Mouse (Mus musculus): ENCODE results near the gene Myo18b.

The Myo18b gene

DNA sequence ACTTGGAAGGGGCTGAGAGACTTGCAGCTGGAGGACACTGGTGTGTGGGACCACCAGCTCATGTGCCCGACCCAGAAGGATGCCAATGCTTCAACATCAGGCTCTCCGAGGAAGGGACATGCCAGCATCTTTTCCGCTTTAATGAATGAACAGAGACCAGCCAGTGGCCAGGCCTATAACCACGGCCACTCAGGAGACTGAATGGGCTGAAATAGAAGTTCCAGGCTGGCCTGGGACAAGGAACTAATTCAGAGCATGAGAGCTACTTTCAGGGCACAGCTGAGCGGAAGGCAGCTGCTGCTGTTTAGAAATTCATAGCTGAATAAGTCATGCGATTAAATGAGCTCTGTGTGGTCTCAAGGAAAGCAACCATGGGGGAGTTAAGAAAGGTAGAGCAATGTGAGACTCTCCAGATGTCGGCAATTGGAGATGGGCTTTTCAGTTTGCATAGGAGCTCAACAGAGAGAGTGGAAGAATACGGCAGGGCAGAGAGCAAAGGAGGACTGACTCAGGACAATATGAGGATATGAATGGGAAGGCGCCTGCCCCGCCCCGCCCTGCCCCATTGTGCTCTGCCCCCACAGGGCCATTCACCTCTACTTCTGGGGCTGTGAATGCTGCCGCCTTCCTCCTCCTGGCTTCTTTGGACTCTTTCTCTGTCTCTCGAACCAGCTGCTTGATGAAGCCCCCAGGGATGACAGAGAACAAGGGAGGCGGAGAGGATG lies 18.6 kb downstream of the Myo18b start:
- peak; percentile 64 for DNase-seq (ENCODE audit: low read depth, low spot score)

DNA sequence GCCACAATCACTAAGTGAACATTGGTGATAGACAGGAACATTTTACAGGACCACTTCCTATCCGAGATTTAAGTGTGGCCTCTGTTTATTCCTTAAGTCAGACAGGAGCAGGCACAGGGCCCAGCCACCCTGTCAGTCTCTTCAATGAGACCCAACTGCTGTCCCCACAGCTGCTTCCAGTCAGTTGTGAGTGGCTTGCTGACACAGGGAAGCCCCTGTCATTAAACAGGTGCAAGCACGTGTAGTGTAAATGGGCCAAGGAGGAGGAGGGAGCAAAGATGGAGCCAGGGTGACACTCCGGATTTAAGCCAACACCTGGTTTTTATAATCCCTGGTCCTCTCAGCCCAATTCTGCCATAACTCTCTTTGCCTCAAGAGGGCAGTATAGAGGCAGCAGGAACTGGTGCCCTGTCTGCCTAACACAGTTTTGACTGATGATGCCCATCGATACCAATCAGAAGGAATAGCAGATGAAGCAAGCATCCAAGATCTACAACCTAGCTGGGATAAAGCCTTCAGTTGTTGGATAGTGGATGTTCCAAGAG lies 19.2 kb downstream of the Myo18b start:
- peak; percentile 75 for DNase-seq (ENCODE audit: low read depth, low spot score)

DNA sequence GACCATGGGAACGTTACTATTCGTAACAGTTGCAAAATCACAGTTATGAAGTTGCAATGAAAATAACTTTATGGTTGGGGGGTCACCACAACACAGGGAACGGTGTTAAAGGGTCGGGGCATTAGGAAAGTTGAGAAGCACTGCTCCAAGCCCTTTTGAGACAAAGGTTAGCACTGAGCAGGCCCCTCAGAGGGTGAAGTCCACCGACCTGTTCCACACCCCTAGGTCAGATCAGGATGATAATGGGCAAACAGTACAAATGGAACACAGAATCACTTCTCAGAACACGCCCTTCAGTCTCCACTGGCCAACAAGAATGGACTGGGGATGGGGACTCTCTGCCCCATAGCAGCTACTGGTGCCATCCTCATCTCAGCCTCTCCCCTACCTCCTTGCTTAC lies 23.2 kb downstream of the Myo18b start:
- DNase-seq (ENCODE audit: low read depth, low spot score): no peak

DNA sequence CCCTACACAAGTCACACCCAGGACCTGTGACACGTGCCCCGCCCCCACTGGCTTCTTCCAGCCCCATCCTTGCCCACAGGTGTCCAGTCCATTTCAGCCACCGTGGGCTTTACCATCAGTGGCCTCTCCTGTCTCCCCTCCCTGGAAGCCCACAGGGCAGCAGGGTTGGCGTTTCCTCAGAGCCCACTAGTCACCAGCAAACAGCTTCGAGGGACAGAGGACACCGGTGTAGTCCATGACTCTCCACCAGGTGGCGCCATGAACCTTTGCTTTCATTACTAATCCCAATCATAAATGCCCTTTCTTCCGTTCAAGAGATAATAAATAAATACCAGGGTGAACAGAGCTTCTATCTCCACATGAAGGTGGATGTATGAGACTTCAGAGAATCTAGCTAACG lies 25.4 kb downstream of the Myo18b start:
- peak; percentile 84 for DNase-seq (ENCODE audit: low read depth, low spot score)

DNA sequence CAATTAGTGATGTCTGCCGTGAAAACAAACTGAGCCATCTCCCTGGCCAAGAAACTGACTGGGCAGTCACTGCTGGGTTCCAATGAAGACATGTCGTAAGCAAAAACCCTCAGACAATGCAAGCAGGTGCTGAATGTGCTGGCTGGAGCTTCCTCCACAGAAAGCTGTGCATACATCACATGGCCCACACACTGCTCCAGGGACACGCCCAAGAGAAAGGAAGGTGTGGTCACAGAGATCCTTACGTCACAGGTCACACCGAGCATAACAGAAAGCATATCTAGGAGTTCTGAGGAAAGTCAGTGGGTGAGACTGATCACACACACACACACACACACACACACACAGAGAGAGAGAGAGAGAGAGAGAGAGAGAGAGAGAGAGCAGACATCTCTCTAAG lies 27.5 kb downstream of the Myo18b start:
- DNase-seq (ENCODE audit: low read depth, low spot score): no peak

DNA sequence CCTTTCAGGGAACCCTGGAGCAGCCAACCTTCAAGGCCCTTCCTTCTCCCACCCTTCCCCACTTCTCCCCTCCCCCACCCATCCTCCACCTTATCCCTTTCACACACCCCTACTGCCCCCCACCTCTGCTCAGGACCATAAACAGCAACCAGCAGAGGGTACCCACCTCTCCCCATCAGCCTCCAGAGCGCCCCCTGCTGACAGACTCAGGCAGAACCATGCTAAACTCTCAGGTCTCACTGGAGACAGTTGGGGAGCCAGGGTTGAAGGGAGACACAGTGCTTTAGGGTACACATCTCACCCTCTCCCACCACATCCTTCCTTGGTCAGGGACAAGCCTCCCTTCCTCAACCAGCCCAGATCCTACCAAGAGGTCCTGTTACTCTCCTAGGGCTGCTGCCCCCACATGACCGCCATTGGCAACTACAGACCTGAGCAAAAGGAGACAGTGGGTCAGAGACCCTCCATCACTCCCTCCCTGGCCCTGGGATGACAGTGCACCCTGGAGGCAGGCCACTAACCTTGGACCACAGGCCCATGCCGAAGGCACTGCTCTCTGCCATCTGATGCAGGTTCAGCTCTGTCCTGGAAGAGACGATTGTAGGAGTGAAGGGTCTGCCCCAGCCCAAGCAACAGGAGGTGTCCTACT lies 31.3 kb downstream of the Myo18b start:
- peak; percentile 49 for DNase-seq (ENCODE audit: low read depth, low spot score)

DNA sequence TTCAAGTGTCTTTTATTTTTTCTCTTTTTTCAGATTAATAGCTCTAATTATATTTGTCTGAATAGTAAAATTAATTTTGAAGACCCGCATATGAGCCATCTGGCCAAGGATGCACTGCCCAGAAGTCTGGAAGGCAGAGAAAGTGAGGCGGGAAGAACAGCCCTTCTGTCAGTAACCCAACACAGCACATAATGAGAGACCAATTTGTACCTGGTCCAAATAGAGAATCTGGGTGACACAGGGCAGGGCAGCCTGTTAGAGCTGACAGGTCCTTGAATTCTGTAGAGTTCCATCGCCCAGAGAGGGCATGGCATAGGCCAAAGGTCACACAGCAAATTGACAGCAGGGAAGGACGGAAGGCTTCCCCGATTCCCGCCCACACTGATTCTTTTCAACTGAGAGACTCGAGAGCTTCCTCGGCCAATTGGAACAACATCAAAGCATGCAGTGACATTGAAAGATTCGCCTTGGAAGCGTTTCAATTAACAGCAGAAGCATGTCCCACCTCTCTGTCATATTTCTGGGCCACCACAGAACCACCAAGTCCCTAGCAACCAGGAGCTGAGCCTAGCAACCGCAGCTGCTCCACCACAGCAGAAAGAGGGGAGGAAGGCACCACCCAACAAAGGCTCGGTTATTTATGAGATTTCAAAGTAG lies 36.7 kb downstream of the Myo18b start:
- peak; percentile 80 for DNase-seq (ENCODE audit: low read depth, low spot score)

DNA sequence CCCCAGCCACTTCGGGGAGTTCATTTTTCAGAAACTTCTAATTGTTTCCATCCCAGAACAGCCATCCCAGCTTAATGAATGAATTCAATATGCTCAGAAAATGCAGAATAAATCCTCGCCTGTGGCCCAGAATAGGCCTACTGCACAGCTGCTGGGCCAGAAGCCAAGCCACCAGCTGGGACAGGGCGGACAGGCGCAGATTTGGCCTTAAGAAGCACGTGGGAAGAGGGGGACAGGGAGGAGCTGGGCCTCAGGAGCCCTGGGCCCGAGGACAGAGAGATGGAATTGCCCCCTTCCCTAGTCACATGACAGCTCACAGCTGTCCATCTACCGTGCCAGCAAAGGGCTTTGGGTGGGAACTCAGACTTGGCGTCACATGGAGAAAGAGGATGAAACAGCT lies 43.0 kb downstream of the Myo18b start:
- DNase-seq (ENCODE audit: low read depth, low spot score): peak; percentile 88

DNA sequence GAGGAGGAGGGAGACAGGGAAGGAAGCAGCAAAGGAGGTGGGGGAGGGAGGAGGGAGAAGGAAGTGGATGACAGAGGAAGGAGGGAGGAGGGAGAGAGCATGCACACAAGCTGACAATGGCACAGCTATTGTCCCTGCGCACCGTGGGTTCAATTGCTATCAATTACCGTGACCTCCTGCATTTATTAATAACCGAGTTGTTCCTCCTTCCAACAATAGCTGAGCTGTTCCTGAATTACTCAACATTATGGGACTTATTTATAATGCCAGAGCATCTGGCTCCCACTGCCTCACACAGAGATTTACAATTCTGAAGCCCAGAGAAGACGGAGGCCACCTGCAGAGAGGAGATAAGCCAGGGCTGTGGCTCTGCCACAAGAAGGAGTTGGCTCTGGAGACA lies 44.8 kb downstream of the Myo18b start:
- peak; percentile 86 for DNase-seq (ENCODE audit: low read depth, low spot score)

DNA sequence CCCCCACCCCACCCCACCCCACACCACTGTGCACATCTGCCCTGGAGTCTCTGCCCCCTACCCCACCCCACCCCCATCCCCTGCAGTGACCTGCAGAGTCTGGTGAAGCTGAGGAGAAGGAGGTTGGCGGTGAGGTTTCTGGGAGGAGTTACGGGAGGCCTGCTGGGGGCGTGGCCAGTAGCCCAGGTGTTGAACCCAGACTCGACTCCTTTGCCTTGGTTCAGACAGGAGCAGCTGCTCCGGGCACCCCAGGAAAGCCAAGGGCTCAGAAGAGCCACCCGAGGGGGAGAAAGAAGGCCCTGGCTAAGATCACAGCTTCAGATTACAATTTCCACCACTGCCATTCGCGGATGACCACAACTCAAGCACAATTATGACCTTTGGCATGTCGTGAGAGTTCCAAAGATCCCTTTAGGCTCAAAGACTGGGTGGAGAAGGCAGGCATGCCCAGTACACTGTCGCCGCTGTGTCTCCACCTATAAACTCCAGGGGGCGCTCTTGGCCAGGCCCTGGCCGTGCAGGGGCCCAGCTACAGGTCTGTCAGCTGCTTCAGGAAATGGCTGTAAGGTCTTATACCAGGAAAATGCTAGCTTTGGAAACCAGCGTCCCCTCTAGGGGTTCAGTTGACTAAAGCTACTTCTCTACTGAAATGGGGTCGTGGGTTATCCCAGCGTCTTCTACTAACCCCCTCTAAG lies 47.4 kb downstream of the Myo18b start:
- DNase-seq (ENCODE audit: low read depth, low spot score): peak; percentile 57

DNA sequence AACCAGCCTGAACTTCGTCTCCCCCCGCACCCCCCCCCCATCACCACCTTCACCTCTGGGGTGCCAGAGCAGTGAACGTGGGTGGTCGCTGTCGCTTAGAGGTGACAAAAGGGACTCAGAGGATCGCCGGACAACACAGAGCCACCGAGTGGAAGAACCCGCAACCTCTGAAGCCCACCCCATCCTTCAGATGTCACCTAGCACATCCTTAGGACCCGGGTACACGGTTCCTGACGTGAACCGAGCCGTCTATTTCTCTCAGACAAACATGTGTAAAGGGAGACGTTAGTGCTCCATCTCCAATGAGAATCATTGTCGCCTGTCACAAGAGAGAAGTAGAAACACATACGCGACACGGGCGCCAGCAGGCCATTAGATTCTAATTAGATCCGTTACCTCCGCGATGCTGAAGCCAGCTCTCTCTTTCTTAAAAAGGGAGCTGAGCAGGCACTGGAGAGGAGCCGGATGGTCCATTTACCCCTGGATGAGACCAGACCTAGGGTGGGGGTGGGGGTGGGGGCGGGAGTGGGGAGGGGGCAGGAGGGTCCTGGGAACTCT lies 48.1 kb downstream of the Myo18b start:
- DNase-seq (ENCODE audit: low read depth, low spot score): no peak

DNA sequence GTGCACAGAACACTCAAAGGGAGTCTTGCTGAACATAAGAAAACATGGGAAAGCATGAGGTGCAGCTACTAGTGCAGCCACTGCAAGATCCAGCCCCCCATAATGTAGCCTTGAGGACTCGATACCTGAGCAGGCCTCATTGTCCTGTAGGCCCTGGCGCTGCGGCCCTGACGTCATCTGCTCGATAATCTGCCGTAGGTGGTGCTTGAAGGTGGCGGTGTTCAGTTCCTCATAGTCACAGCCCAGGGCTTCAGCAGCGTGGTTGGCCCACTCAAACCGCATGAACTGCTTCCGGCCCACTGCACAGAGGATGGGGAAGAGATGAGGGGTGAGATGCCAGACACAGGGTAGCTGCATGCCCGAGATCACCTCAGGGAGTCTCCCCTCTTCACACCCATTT lies 50.0 kb downstream of the Myo18b start:
- no peak for DNase-seq (ENCODE audit: low read depth, low spot score)

DNA sequence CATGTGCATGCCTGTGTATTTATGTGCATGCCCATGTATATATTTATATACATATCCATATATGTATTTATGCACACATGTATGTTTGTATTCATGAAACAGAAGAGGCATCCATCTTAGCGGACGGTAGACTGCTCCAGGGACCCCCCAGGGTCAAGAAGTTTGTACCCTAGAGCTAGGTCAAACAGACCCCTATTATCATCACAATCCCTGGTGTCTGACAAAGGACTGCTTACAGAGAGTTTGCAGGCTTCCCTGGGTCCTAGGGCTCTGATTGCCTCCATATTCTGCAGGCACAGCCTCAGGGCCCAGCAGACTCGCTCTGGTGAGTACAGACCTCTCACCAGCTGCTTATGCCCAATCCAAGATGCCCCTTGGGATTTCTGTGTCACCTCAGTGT lies 51.7 kb downstream of the Myo18b start:
- no peak for DNase-seq (ENCODE audit: low read depth, low spot score)

DNA sequence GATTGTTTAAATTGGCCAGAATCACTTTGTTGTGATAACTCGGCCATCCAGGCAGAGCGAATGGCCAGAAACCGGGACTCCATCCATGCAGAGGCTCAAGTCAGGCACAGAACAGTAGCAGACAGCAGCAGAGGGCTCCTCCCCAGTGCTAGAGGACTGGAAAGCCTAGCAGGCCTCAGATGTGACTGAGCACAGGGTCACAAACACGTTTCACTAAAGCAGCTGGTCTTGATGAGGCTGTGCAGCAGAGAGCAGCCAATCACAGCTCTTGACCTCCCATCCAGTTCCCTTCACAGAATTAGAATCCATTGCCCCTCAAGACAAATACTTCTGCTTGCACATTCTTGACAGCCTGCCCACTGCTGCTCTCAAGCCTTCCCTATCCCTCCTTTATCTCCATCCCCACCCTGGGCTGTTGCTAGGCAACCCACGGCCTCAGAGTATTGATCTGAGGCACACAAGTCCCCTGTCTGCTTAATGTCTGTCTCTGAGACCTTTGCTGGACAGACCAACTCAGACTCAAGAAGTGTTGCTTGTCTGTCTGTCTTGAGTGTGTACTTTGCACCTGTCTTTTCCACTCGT lies 52.4 kb downstream of the Myo18b start:
- DNase-seq (ENCODE audit: low read depth, low spot score): peak; percentile 44

DNA sequence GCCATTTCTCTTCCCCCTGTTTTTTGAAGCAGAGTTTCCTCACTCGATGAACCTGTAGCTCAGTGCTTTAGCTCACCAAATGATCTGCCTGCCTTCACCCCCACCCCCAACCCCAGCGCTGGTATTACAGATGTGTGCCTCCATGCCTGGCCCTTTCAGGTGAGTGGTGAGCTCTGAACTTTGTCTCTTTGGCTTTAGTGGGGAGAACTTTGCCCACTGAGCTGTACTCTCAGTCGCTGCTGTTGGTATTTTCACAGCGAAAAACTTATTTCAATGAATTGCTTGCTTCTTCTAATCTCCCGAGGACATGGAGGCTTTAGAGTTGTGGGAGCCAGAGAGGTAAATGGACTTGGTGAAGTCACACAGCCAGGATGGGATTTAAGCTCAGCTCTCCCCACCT lies 53.5 kb downstream of the Myo18b start:
- no peak for DNase-seq (ENCODE audit: low read depth, low spot score)

DNA sequence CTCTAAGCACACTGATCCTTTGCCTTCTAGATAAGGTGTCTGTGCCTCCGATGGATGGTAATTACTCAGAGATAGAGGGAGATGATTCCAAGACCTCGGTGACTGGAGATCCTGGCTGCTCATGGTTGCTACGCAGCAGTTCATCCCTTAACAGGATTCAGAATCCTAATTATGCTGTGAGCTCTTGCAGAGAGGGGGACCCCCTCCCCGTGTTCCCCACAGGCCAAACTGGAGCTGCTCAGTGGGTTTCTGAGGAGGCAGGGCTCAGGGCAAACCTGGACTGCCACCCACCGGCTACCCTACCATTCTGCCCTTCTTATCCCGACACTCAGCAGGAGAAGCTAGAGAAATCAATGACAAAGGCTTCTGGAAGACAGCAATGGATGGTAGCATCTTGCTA lies 54.3 kb downstream of the Myo18b start:
- DNase-seq (ENCODE audit: low read depth, low spot score): no peak

DNA sequence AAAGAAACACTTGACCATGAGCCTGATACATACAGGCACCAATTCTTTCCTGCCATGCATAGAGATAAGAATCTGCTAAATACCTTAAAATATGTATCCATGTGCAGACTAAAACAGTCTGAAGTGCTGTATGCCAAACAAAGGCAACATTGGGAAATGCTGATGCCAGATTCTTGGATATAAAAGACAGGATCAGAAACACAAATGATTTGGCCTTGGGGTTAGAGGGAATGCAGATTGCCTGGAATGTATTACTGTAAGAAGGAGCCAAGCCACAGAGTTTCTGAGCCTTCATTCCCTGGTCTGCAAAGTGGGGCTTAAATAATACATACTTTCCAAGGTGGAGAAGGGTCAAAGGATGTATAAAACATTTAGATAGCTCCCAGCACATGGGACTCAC lies 61.3 kb downstream of the Myo18b start:
- DNase-seq (ENCODE audit: low read depth, low spot score): no peak

DNA sequence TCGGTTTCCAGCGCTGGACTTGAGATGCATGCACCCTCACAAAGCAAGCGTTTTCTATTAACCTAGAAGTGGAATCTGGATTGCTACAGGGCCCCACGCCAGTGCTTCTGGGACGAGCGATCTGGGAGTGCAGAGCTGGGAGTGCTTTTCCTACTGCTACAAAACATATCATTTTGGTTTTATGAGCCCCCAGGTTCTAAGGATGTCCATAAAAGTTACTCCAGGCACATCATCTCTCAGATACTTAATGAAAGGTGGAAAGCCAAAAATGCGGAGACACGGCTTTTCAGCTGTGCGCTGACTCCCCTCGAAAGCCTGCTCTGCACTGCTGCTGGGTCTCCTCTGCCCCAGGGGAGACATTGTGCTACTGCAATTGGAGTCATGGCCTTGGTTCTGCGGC lies 62.3 kb downstream of the Myo18b start:
- DNase-seq (ENCODE audit: low read depth, low spot score): no peak

DNA sequence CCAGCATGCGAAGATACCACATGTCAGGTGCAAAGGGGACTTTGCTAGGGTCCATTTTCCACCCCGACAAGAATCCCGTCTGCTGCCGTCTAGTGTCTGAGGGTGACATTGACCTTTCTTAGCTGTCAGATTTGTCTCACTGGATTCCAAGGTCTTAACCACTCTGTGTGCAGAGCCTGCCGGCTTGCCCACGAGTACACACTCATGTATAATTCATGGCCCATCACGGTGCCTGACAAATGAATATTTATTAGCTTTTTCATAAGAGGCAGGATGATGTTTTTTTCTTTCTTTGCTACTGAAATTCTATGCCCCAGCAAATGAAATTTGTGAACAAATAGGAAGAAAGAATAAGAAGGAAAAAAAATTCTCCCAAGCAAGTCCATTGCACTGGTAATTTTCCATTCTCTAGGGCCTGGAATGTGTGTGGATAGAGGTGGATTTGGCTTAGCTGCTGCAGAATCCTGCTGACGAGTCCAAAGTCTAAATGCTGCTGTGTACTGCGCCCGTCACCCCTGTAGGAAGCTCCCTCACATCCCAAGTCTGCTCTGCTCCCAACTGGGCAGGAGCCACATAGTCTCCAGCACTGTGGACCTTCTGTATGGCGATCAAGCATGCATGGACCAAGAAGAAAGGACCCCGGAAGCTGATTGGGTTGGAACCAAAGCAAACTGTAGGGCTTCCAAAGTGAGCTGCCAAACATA lies 70.9 kb downstream of the Myo18b start:
- DNase-seq (ENCODE audit: low read depth, low spot score): peak; percentile 65

DNA sequence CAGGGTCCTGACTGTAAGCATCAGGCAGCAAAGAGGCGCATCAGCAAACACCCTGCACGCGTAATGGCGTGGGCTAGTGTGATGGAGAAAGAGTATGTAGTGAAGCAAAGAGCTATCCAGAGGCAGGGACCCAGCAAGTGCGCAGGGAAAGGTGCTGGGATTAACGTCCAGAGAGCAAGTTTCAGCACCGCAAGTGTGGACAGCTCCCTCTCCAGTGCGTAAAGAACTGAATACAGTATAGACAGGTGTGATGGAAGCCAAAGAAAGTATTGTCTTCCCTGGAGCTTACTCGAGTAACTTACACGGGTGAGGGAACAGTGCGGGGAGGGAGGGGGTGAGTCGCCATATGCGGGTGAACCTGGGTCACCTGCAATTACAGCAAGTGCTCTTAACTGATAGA lies 71.8 kb downstream of the Myo18b start:
- no peak for DNase-seq (ENCODE audit: low read depth, low spot score)

DNA sequence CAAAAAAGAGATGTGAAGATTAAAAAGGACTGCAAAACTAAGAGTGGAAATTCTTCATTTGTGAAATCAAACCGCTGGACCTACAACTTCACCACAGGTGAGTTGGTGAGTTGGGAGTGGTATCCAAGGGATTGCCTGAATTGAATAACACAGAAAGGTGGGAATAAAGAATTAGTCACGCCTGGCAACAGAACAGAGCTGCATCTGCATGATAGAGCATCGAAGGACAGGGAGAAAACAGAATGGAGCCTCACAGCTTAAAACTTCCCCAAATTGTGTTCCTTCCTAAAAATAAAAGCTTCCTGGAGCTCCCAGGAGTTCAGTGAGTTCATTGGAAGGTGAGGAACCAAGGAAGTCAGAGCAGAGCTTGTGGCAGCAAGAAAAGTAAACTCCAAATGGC lies 73.7 kb downstream of the Myo18b start:
- DNase-seq (ENCODE audit: low read depth, low spot score): no peak
